ENCODE assay signal across 8 mouse cellular contexts in the genomic region with DNA sequence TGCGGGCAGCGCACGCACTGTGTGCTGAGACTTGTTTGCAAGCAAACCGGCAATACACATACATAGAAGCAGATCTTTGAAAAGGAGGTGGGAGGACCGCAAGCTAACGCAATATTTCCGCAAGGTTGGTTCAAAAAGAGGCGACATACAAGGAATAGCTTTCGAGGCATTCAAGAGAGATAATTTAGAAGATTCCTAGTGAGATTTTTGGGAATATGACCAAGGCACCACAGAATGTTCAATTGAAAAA. TPM values are rescaled to one million over a fixed set of nuclear protein-coding genes. Genes with fewer than 3 reads are reported as not detected.
DNase-seq lines count a peak whose midpoint lies in the region; ATAC-seq and TF ChIP-seq lines count a peak whose summit lies in the region.

No protein-coding gene starts in this region.

- H3K9me3 ChIP-seq in kidney, embryonic 16.5 days (ENCODE audit: low read length): no peaks in the 10 kb centered on the region
- H3K9me3 ChIP-seq in intestine, embryonic 15.5 days: no peaks in the 10 kb centered on the region
- no peaks in the 10 kb centered on the region for H3K9me3 ChIP-seq in midbrain, postnatal 0 days (ENCODE audit: low read length)

- no peaks in the 10 kb centered on the region; the same call in 1 of the 2 replicates for H3K36me3 ChIP-seq in kidney, embryonic 16.5 days (ENCODE audit: insufficient read depth, low read length)
- no peaks in the 10 kb centered on the region for H3K36me3 ChIP-seq in intestine, embryonic 15.5 days
- H3K36me3 ChIP-seq in midbrain, postnatal 0 days (ENCODE audit: insufficient read depth, low read length): no peaks in the 10 kb centered on the region

- no peak for DNase-seq in kidney, postnatal 10 days
- no peak for DNase-seq in midbrain, postnatal 0 days (ENCODE audit: low spot score)
- no peak for DNase-seq in left cerebral cortex, adult 9 months (ENCODE audit: low spot score in 2 of 2)
- DNase-seq in gastrocnemius, postnatal 25 days: no peak

- TF ChIP-seq CTCF in cortical plate, adult 2 months (IDR thresholded peaks at IDR 0.05; ENCODE audit: extremely low read depth, insufficient read depth, low read length): no peak
- no peak for TF ChIP-seq CTCF in midbrain, postnatal 0 days (IDR thresholded peaks at IDR 0.05)

- H3K4me2 ChIP-seq in kidney, embryonic 16.5 days (replicated peaks; ENCODE audit: low read depth, low read length): peak overlapping the region; percentile 87
- peak overlapping the region; percentile 88 for H3K4me2 ChIP-seq in intestine, embryonic 15.5 days (replicated peaks)
- H3K4me2 ChIP-seq in midbrain, postnatal 0 days (ENCODE audit: low read depth, low read length, poor library complexity, severe bottlenecking): peak overlapping the region; percentile 87

- H3K27ac ChIP-seq in kidney, embryonic 16.5 days (ENCODE audit: low read length): peak overlapping the region; percentile 73
- no peak overlapping the region for H3K27ac ChIP-seq in cortical plate, adult 2 months (ENCODE audit: insufficient read depth, low read length)
- H3K27ac ChIP-seq in intestine, embryonic 15.5 days: peak overlapping the region; percentile 57
- H3K27ac ChIP-seq in midbrain, postnatal 0 days (ENCODE audit: low read depth, low read length): no peak overlapping the region

- H3K4me3 ChIP-seq in kidney, embryonic 16.5 days (ENCODE audit: low read length): peak overlapping the region; percentile 79
- H3K4me3 ChIP-seq in cortical plate, adult 2 months (ENCODE audit: insufficient read depth, low read length): peak overlapping the region; percentile 65
- H3K4me3 ChIP-seq in intestine, embryonic 15.5 days (replicated peaks): peak overlapping the region; percentile 58
- H3K4me3 ChIP-seq in midbrain, postnatal 0 days (ENCODE audit: low read depth, low read length): peak overlapping the region; percentile 69

- no peaks in the 10 kb centered on the region for H3K27me3 ChIP-seq in kidney, embryonic 16.5 days (ENCODE audit: insufficient read depth, low read length)
- no peaks in the 10 kb centered on the region for H3K27me3 ChIP-seq in intestine, embryonic 15.5 days (replicated peaks)
- no peaks in the 10 kb centered on the region for H3K27me3 ChIP-seq in midbrain, postnatal 0 days (ENCODE audit: insufficient read depth, low read length)

- H3K4me1 ChIP-seq in kidney, embryonic 16.5 days (ENCODE audit: insufficient read depth, low read length): peaks cover 12% of the 10 kb centered on the region; the same call in 1 of the 2 replicates
- H3K4me1 ChIP-seq in cortical plate, adult 2 months (ENCODE audit: control insufficient read depth, insufficient read depth, low read length): no peaks in the 10 kb centered on the region
- H3K4me1 ChIP-seq in intestine, embryonic 15.5 days (replicated peaks): 0 out of 2 replicates have a peak, but pooled peaks cover 2% of the 10 kb centered on the region
- H3K4me1 ChIP-seq in midbrain, postnatal 0 days (ENCODE audit: insufficient read depth, low read length): no peaks in the 10 kb centered on the region

- no peak for TF ChIP-seq POLR2A in cortical plate, adult 2 months (IDR thresholded peaks at IDR 0.05; ENCODE audit: extremely low read depth, insufficient read depth, low read length)

- 2% methylated on average over 9 of the region's 9 CpGs for WGBS in kidney, embryonic 16.5 days
- 1% methylated on average over 9 of the region's 9 CpGs for WGBS in intestine, embryonic 15.5 days
- 6% methylated on average over 9 of the region's 9 CpGs for WGBS in midbrain, postnatal 0 days

- no peak for ATAC-seq in kidney, embryonic 16.5 days (ENCODE audit: low FRiP score, low TSS enrichment)
- no peak for ATAC-seq in intestine, embryonic 15.5 days
- ATAC-seq in midbrain, postnatal 0 days (ENCODE audit: low FRiP score): no peak
- ATAC-seq in frontal cortex, adult (ENCODE audit: low TSS enrichment): no peak

- peak overlapping the region; percentile 83 for H3K9ac ChIP-seq in kidney, embryonic 16.5 days (replicated peaks; ENCODE audit: low read length)
- H3K9ac ChIP-seq in intestine, embryonic 15.5 days: peak overlapping the region; percentile 63
- peak overlapping the region; percentile 50; the same call in 1 of the 2 replicates for H3K9ac ChIP-seq in midbrain, postnatal 0 days (replicated peaks; ENCODE audit: low read length, poor library complexity, severe bottlenecking)

RNA-seq across cellular contexts. Expression of gene Fbxo48, which starts 0.5 kb away (rescaled TPM):
- 1.1 and 1.6 TPM in 2 replicates for polyA plus RNA-seq in kidney, embryonic 16.5 days (2015; fragmentation: Nextera tagmentation; extraction: Ambion mirVana)
- 0.57 and 0.63 TPM in 2 replicates for polyA plus RNA-seq in cortical plate, adult 2 months (2012; rRNA removed)
- polyA plus RNA-seq in intestine, embryonic 15.5 days (2015; fragmentation: Nextera tagmentation; extraction: Ambion mirVana): 1.4 and 1.6 TPM in 2 replicates
- total RNA-seq in midbrain, postnatal 0 days (2014; rRNA removed): 0.33 and 0.99 TPM in 2 replicates
- polyA plus RNA-seq in midbrain, postnatal 0 days (2015; fragmentation: Nextera tagmentation; extraction: Ambion mirVana): 0.12 and 0.19 TPM in 2 replicates
- under 1 TPM in 1 of 2 experiments, not detected in 1; 0.13 TPM for total RNA-seq in gastrocnemius, postnatal 25 days (2021)

Comparison
In these comparisons a context has a peak if more than half of its experiments do, and no peak if none do; other contexts are left out.
1. H3K27ac ChIP-seq: peak in kidney, embryonic 16.5 days (single experiment) and intestine, embryonic 15.5 days (single experiment); none in cortical plate, adult 2 months (single experiment) and midbrain, postnatal 0 days (single experiment).
2. Peak in every context shown above with its lines, with median percentiles within 50 percentile points of each other: H3K4me2 ChIP-seq, H3K4me3 ChIP-seq and H3K9ac ChIP-seq.